Mouse (Mus musculus) kidney, postnatal 10 days (tissue): Measurements from ENCODE around the gene Prr5.
"Not testable (repeated sequence)": the region's sequence is repeated elsewhere in the genome, so short reads cannot be mapped to it uniquely, and the experiment has no call there.

Source experiments
- DNase-seq: peaks from one replicate; pipeline ENCODE4 v3.0.0; 2021; ENCODE audit warnings: mixed read lengths

The Prr5 gene

GRCm38 (mm10) chr15:84715132-84715531, 45.7 kb downstream of the Prr5 start:
- peak; percentile 21 for DNase-seq

DNA sequence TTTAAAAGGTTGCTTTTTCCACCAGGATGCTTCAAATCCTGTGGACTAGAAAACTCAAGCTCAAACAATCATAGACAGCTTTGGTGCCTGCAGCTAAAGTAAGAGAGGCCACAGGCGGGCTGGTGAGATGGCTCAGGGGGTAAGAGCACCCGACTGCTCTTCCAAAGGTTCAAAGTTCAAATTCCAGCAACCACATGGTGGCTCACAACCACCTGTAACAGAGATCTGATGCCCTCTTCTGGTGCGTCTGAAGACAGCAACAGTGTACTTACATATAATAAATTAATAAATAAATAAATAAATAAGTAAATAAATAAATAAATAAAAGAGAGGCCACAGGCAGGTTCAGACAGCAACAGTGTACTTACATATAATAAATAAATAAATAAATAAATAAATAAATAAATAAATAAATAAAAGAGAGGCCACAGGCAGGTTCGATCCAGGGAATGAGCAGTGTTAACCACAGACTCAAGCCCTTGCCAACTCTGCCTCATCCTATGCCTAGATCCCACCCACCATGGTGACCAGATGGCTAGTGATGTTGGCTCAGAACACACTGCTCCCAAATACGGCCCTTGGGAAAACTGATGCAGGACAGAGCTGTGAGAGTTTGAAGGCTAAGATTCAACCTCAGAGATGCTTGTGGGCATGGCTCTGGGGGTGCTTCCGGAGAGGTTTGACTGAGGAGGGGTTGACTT, 48.3 kb downstream of the Prr5 start:
- DNase-seq: not testable (repeated sequence)

DNA sequence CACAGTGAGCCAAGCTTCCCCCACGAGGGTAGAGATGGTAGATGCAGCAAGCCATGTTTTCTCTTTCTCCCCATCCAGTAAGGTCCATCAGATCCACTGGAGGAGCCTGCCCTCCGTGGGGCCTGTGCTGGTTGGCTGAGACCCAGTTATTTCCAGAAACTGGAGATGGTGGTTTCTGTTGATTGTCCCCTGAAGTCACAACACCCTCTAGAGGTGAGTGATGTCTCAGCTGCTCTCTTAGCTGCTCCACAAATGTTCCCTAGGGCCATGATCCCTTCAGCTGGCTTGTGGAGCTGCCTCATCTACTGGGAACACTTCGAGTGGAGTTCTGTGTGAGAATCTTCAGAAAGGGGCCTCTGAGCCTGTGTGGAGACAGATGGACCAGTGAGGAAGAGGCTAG, 49.4 kb downstream of the Prr5 start:
- no peak for DNase-seq

GRCm38 (mm10) chr15:84719791-84720190, 50.4 kb downstream of the Prr5 start, which contains the start of gene Arhgap8:
TSS of gene Arhgap8 (plus strand) at chr15:84720052.
- peak; percentile 82 for DNase-seq

DNA sequence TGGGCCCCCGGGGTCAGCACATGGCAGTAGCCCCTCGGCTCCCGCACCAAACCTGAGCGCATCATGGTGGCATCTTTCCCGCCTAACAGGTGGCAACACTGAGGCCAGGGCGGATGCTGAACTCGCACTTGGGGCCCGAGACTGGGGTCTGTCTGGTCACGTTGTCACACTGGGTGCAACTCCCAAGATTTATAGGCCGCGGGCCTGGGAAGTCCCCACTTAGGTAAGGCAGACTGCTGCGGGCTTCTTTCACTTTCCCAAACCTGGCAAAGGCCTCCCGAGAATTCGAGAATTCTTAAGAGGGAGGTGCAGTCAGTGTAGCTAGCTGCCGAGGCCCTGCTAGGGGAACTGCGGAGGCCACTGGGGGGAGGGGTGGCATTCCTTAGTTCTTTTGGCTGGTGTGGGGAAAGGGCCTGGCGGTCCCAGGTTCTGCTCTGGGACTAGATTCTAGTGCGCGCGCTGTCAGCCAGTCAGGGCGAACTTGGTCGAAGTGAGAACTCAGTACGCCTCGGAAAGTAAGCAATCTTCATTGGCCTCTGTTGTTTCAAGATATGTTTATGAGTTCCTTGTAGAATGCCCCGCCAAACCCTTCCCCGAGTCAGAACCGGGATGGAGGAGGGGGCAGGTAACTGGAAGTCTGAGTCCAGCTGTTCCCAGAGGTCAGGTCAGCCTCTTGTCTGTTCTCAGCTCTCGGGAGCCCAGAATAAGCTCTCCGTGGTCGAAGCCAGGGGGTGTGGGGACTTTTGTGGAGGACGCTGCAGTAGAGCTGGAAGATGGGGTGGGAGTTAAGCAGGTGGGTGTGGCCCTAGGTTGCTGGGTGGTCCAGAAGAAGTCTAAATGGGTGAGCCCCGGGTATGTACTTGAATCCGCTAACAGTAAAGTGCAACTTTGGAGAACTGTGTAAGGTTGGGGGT, 51.1 kb downstream of the Prr5 start:
- DNase-seq: peak; percentile 69

DNA sequence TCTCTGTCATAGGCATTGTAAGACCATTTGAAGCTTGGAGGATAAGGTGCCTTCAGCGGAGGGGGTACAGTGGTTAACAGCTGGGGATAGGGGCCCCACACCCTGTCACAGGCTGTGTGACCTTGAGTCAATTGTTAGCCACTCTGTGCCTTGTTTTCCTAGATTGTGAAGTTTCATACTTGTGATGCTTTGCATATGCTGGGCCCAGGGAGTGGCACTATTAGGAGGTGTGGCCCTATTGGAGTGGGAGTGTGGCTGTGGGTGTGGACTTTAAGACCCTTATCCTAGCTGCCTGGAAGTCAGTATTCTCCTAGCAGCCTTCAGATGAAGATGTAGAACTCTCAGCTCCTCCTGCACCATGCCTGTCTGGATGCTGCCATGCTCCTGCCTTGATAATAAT, 54.2 kb downstream of the Prr5 start:
- DNase-seq: not testable (repeated sequence)

- peak; percentile 43 for DNase-seq
Observed at GRCm38 (mm10) chr15:84724199-84724598, 54.8 kb downstream of the Prr5 start.

GRCm38 (mm10) chr15:84729685-84730084, 60.3 kb downstream of the Prr5 start:
- DNase-seq: no peak

DNA sequence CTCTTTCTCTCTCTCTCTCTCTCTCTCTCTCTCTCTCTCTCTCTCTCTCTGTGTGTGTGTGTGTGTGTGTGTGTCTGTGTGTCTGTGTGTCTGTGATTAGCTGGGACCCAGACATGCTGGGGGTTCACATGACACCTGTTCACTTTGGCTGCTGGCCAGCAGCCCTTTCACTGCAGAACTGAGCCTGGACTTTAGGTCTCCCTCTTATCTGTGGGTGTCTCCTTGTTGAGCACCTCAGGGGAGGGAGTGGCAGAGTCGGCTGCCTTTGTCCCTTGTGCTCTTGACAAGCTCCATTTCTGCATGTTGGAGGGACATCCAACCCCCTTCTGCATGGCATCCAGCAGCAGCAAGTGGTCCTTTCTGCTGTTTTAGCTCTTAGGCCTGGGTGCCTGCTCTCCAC, 61.5 kb downstream of the Prr5 start:
- DNase-seq: no peak

- no peak for DNase-seq
Observed at GRCm38 (mm10) chr15:84731676-84732424, 62.4 kb downstream of the Prr5 start.

GRCm38 (mm10) chr15:84732425-84732749, 63.0 kb downstream of the Prr5 start:
- DNase-seq: no peak

GRCm38 (mm10) chr15:84736346-84736993, 67.0 kb downstream of the Prr5 start:
- DNase-seq: no peak

GRCm38 (mm10) chr15:84736994-84737346, 67.5 kb downstream of the Prr5 start:
- DNase-seq: no peak

DNA sequence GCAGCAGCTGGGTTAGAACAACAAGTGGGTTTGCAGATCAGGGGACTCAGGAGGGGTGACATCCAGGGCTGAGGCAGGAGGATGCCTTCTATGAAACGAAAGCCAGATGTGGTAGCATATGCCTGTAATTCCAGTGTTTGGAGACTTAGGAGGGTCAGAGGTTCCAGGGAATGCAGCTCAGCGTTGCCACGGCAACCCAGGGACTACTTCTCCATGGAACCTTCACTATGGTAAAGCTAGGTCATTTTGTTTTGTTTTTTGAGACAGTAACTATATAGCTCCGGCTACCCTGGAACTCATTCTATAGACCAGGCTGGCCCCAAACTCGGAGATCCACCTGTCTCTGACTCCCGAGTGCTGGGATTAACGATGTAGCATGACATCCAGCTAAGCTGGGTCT, 68.8 kb downstream of the Prr5 start:
- DNase-seq: no peak

DNA sequence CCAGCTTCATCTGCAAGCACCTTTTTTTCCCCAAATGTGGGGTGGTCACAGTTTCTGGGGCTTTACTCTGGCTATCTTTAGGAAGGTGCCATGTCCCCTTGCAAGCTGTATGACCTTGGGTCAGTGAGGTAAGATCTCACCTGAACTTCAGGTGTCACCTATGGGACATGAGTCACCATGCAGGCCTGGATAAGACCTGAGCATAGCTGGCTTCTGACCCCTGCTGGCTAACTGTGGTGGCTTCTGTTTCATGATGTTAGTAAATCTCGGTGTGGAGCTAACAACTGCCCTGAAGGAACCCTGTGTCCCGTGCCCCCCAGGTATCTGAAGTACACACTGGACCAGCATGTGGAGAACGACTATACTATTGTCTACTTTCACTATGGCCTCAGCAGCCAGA, 72.2 kb downstream of the Prr5 start:
- DNase-seq: no peak

GRCm38 (mm10) chr15:84743347-84743746, 73.9 kb downstream of the Prr5 start:
- no peak for DNase-seq

- no peak for DNase-seq
Observed at GRCm38 (mm10) chr15:84744308-84744707, 74.9 kb downstream of the Prr5 start.

- no peak for DNase-seq
Observed at GRCm38 (mm10) chr15:84745831-84746230, 76.4 kb downstream of the Prr5 start.
